Mouse (Mus musculus): Measurements from ENCODE around the gene Gm20481. TPM values are rescaled to one million over a fixed set of nuclear protein-coding genes. Genes with fewer than 3 reads are reported as not detected.
"Not testable (repeated sequence)": the region's sequence is repeated elsewhere in the genome, so short reads cannot be mapped to it uniquely, and the experiment has no call there.

The Gm20481 gene
- polyA plus RNA-seq, 1 experiment from 2014 or later = not detected

DNA sequence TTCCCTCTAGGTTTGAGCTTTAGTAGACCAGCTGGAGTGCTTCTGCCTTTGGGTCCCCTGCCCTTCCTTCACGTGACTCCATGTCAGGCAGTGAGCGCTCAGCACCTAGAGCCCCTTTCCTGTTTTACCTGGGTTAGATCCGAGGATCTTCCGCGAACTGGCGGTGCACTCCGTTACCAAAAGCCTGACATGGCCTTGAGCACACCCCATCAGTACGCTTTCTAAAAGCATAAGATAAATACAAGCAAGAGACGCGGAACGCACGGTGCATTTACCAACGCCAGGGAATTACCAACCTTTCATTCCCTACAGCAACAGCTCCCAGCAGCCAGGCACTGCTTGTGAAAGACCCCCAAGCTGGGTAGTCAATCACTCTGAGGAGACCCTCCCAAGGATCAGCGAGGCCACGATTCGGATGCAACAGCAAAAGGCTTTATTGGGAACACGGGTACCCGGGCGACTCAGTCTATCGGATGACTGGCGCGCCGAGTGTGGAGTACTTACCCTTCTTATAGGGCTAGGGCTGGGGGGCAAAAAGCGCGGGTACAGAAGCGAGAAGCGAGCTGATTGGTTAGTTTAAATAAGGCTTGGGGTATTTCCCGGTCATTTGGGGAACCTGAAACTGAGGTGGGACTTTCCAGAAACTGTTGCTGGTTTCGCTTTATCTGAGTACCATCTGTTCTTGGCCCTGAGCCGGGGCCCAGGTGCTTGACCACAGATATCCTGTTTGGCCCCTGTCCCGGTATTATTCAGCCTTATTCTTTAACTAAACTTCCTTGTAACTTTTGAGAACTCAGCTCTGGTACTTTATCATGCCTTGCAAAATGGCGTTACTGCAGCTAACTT is 30.4 kb downstream of the Gm20481 start:
- H3K27ac ChIP-seq = peak overlapping the region; percentile 98
- H3K4me3 ChIP-seq (replicated peaks) = peak overlapping the region; percentile 71
- H3K9ac ChIP-seq = peak overlapping the region; percentile 98; the same call in 1 of the 2 replicates
- not testable (repeated sequence) for H3K27me3 ChIP-seq (replicated peaks); H3K9me3 ChIP-seq; ATAC-seq (ENCODE audit: insufficient read depth, low FRiP score, low read depth)
- H3K4me1 ChIP-seq = peaks cover 43% of the 10 kb centered on the region
- peaks cover 17% of the 10 kb centered on the region for H3K36me3 ChIP-seq
- 12% methylated on average over 30 of the region's 32 CpGs for WGBS
- peak overlapping the region; percentile 90 for H3K4me2 ChIP-seq

DNA sequence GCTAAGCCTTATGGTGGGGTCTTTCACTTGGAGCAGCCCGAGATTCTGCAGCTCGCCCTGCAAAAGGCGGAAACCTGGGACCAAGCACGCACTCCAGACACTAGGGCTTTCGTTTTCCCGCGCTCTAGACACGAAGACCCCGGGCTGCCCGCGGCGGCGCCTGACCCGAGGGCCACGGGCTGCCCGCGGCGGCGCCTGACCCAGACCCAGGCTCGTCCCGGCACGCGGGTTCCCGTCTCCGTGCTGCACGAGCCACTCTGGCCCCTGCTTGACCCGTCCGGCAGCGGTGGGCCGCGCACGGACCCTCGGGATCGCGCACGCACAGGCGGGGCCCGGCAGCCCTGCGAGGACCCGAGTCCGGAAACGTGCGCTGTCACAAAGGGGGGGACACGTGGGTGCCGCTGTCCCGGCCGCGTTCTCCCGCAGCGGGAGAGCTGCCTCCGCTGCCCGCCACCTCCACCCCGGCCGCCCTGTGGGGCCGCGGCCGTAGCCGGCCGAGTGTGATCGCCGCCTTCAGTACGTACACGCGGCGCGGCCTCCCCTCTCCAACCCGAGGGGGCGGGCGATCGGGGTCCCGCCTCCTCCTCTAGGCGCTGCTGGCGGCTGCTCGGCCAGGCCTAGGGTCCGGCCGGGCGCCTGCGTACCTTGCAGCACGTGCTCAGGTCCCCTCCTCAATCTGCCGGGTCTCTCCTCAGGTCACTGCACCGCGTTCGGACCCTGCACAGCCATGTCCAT is 31.2 kb downstream of the Gm20481 start, which contains the start of gene Vars:
Gene Vars, plus strand, starts transcription at position 271 of the 735 bp plus-strand sequence.
- peak; percentile 89 for ATAC-seq (ENCODE audit: insufficient read depth, low FRiP score, low read depth)
- Histone ChIP-seq H3K4me2 (peak within 1 kb of the TSS; percentile 90), H3K36me3 (peaks cover 25% of the 10 kb centered on the region), H3K4me3 (replicated peaks) (peak within 1 kb of the TSS; percentile 71), H3K27me3 (replicated peaks) (no peaks in the 10 kb centered on the region), H3K9me3 (no peaks in the 10 kb centered on the region), H3K4me1 (peaks cover 43% of the 10 kb centered on the region), H3K27ac (peak within 1 kb of the TSS; percentile 98), H3K9ac (peak within 1 kb of the TSS; percentile 98)
- under 1% methylated on average over 80 of the region's 83 CpGs for WGBS

GRCm38 (mm10) chr17:35001452-35002152 is 31.9 kb downstream of the Gm20481 start:
- Histone ChIP-seq H3K27ac (peak overlapping the region; percentile 98), H3K4me2 (peak overlapping the region; percentile 90), H3K4me3 (replicated peaks) (peak overlapping the region; percentile 71), H3K27me3 (replicated peaks) (no peaks in the 10 kb centered on the region), H3K9ac (peak overlapping the region; percentile 98), H3K36me3 (peaks cover 28% of the 10 kb centered on the region), H3K4me1 (peaks cover 41% of the 10 kb centered on the region), H3K9me3 (no peaks in the 10 kb centered on the region)
- WGBS = under 1% methylated on average over 35 of the region's 35 CpGs
- ATAC-seq (ENCODE audit: insufficient read depth, low FRiP score, low read depth) = no peak

DNA sequence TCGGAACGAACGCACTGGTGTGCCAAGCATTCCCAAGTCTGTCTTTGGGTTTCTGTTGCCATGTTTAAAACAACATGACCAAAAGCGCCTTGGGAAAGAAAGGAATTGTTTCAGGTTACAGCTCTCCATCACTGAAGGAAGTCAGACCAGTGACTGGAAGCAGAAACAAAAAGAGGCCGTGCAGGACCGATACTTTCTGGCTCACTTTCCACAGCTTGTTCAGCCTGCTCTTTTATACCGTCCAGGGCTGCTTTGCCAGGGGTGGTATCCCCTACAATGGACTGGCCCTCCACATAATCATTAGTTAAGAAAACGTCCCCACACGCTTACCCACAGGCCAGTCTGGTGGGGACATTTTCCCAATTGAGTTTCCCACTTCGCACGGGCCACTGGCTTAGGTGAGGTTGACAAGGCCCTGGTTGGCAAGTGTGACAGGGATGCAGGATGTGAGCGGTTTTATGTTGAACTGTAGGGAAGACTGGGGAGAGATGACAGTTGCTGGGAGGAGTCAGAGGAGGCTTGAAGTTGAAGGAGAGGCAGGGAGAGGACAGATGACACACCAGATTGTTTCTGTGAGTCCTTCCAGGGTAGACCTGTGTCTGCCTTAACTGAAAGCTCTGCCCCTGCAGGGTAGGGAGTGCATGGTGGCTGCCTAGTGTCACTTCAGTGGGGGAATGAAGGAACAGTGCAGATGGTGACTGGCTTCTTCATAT is 32.6 kb downstream of the Gm20481 start:
- Histone ChIP-seq H3K27ac (peak overlapping the region; percentile 98), H3K4me3 (replicated peaks) (peak overlapping the region; percentile 71), H3K9me3 (no peaks in the 10 kb centered on the region), H3K27me3 (replicated peaks) (no peaks in the 10 kb centered on the region), H3K4me1 (peaks cover 38% of the 10 kb centered on the region), H3K36me3 (peaks cover 31% of the 10 kb centered on the region), H3K9ac (peak overlapping the region; percentile 98), H3K4me2 (peak overlapping the region; percentile 90)
- 8% methylated on average over 12 of the region's 12 CpGs for whole genome bisulfite sequencing
- no peak for ATAC-seq (ENCODE audit: insufficient read depth, low FRiP score, low read depth)

DNA sequence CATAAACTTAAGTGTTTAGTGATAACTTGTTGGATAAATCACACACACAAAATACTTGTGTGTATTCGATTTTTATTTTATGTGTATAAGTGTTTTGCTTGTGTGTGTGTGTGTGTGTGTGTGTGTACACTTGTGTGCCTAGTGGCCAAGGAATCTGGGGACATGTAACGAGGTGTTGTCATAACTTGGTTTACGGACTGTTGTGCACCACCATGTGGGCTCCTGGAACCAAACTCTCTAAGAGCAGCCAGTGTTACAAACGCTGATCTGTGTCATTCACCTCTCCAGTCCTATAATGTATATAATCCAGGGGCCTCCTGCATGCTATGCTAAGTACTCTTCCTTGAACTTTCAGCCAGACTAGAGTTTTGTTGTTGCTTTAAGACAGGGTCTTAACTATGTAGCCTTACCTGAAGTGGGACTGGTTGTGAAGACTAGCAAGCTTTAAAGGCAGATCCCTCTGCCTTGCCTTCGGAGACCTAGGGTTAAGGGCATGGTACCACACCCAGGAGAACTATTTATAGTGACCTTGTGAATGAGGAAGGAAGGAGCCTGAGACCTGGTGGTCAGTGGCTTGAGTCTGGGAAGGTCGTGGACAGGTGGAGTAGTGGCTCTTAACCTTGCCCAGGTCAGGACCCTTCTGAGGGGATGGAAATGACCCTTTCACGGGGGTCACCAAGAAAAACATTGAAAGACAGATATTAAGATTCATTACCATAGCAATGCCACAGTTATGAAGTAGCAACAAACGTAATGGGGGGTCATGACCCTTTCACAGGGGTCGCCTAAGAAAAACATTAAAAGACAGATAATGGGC is 33.5 kb downstream of the Gm20481 start:
- WGBS = 46% methylated on average over 9 of the region's 9 CpGs
- Histone ChIP-seq H3K9me3 (no peaks in the 10 kb centered on the region), H3K36me3 (peaks cover 32% of the 10 kb centered on the region), H3K27me3 (replicated peaks) (no peaks in the 10 kb centered on the region), H3K4me2 (peak overlapping the region; percentile 90), H3K4me3 (replicated peaks) (peak overlapping the region; percentile 71), H3K27ac (no peak overlapping the region), H3K4me1 (peaks cover 32% of the 10 kb centered on the region), H3K9ac (0 out of 2 replicates have a peak overlapping the region, but pooled peaks have one; percentile 2)
- ATAC-seq (ENCODE audit: insufficient read depth, low FRiP score, low read depth) = no peak

DNA sequence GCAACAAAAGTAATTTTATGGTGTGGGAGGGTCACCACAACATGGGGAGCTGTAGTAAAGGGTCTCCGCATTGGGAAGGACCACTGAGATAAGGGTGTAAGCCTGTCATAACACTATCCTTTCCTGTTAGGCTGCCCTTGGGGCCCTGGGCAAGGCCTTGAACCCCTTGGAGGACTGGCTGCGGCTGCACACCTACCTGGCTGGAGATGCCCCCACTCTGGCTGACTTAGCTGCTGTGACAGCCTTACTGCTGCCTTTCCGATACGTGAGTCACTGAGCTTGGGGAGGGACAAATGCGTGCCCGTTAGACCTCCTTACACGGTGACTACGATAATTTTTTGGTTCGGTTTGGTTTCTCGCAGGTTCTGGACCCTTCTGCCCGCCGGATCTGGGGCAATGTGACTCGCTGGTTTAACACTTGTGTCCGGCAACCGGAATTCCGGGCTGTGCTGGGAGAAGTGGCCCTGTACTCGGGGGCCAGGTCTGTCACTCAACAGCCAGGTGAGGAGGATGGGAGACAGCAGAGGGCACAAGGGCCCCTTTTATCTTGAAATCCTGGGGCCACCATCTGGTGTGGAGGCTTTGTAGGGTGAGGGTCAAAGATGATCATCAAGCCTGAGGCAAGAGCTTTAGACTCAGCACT is 34.5 kb downstream of the Gm20481 start:
- Histone ChIP-seq H3K36me3 (peaks cover 40% of the 10 kb centered on the region), H3K4me1 (peaks cover 24% of the 10 kb centered on the region), H3K9ac (no peak overlapping the region), H3K9me3 (no peaks in the 10 kb centered on the region), H3K27ac (no peak overlapping the region), H3K4me3 (replicated peaks) (no peak overlapping the region), H3K27me3 (replicated peaks) (no peaks in the 10 kb centered on the region), H3K4me2 (no peak overlapping the region)
- 94% methylated on average over 17 of the region's 17 CpGs for WGBS
- no peak for ATAC-seq (ENCODE audit: insufficient read depth, low FRiP score, low read depth)

GRCm38 (mm10) chr17:35005158-35005557 is 35.4 kb downstream of the Gm20481 start:
- Histone ChIP-seq H3K4me2 (no peak overlapping the region), H3K9ac (no peak overlapping the region), H3K27ac (no peak overlapping the region), H3K4me1 (peaks cover 15% of the 10 kb centered on the region), H3K9me3 (no peaks in the 10 kb centered on the region), H3K27me3 (replicated peaks) (no peaks in the 10 kb centered on the region), H3K36me3 (peaks cover 50% of the 10 kb centered on the region), H3K4me3 (replicated peaks) (no peak overlapping the region)
- ATAC-seq (ENCODE audit: insufficient read depth, low FRiP score, low read depth) = no peak
- WGBS = 93% methylated on average over 10 of the region's 10 CpGs

- peaks cover 57% of the 10 kb centered on the region for H3K36me3 ChIP-seq
- WGBS = 89% methylated on average over 5 of the region's 5 CpGs
- not testable (repeated sequence) for H3K27me3 ChIP-seq (replicated peaks); H3K9ac ChIP-seq; H3K27ac ChIP-seq; ATAC-seq (ENCODE audit: insufficient read depth, low FRiP score, low read depth); H3K4me2 ChIP-seq; H3K4me3 ChIP-seq (replicated peaks); H3K9me3 ChIP-seq
- H3K4me1 ChIP-seq = peaks cover 15% of the 10 kb centered on the region
These were observed 36.2 kb downstream of the Gm20481 start for GRCm38 (mm10) chr17:35005902-35006301.

- no peak overlapping the region for H3K4me2 ChIP-seq
- ATAC-seq (ENCODE audit: insufficient read depth, low FRiP score, low read depth) = no peak
- H3K4me3 ChIP-seq (replicated peaks) = no peak overlapping the region
- H3K4me1 ChIP-seq = peaks cover 10% of the 10 kb centered on the region
- H3K27me3 ChIP-seq (replicated peaks) = no peaks in the 10 kb centered on the region
- peaks cover 72% of the 10 kb centered on the region for H3K36me3 ChIP-seq
- H3K9me3 ChIP-seq = no peaks in the 10 kb centered on the region
- WGBS = 91% methylated on average over 7 of the region's 7 CpGs
- no peak overlapping the region for H3K27ac ChIP-seq
- no peak overlapping the region for H3K9ac ChIP-seq
These were observed 37.8 kb downstream of the Gm20481 start for GRCm38 (mm10) chr17:35007387-35007991.

DNA sequence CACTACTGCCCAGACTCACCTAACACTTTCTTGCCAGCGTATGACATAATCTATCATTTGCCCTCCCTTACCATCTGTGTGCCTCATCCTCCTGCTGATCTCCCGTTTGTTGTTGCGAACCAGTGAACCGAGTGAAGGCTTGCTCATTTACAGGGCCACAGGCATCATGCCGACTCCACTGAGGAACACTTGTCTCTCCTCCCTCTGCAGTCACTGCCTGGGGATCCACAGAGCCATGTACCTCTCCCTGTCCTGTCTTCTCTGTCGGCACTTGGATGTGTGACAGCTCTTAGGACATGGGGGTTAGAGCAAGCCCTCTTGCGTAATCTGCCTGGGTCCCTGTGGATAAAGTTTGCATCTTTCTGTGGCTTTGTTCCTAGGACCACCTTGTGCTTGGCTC is 39.9 kb downstream of the Gm20481 start:
- ATAC-seq (ENCODE audit: insufficient read depth, low FRiP score, low read depth) = no peak
- H3K36me3 ChIP-seq = peaks cover 87% of the 10 kb centered on the region
- H3K27ac ChIP-seq = no peak overlapping the region
- H3K4me2 ChIP-seq = no peak overlapping the region
- H3K27me3 ChIP-seq (replicated peaks) = no peaks in the 10 kb centered on the region
- no peak overlapping the region for H3K4me3 ChIP-seq (replicated peaks)
- H3K9me3 ChIP-seq = no peaks in the 10 kb centered on the region
- 87% methylated on average over 7 of the region's 7 CpGs for WGBS
- H3K4me1 ChIP-seq = no peaks in the 10 kb centered on the region
- no peak overlapping the region for H3K9ac ChIP-seq

Measured in stomach, embryonic 15.5 days (tissue).